Mouse (Mus musculus) liver, embryonic 12.5 days (tissue): ENCODE data around the gene Tspan2. TPM values are rescaled to one million over a fixed set of nuclear protein-coding genes. Genes with fewer than 3 reads are reported as not detected.

ENCODE experiments used
- ATAC-seq: fragments of 200-750 bp; cut with Nextera tagmentation; 2 replicates; pipeline ENCODE4 v1.8.0; 2017; ENCODE audit warnings: moderate number of reproducible peaks, mild to moderate bottlenecking, moderate library complexity
- H3K27ac ChIP-seq: fragments of 300-500 bp; sonication (generic); 2 replicates; pipeline ENCODE4 v1.5.1; 2016; ENCODE audit warnings: mild to moderate bottlenecking
- H3K27me3 ChIP-seq: fragments of 300-500 bp; sonication (generic); replicated peaks from 2 replicates; pipeline ENCODE4 v1.6.1; 2016; ENCODE audit warnings: mild to moderate bottlenecking, moderate library complexity
- H3K36me3 ChIP-seq: fragments of 300-500 bp; sonication (generic); 2 replicates; pipeline ENCODE4 v1.6.1; 2016; ENCODE audit warnings: mild to moderate bottlenecking, moderate library complexity
- H3K4me1 ChIP-seq: fragments of 300-500 bp; sonication (generic); 2 replicates; pipeline ENCODE4 v1.6.1; 2016
- H3K4me2 ChIP-seq: fragments of 300-500 bp; sonication (generic); 2 replicates; pipeline ENCODE4 v1.6.1; 2016; ENCODE audit warnings: mild to moderate bottlenecking, moderate library complexity
- H3K4me3 ChIP-seq: fragments of 300-500 bp; sonication (generic); 2 replicates; pipeline ENCODE4 v1.5.1; 2016; ENCODE audit warnings: mild to moderate bottlenecking, moderate library complexity
- H3K9ac ChIP-seq: fragments of 300-500 bp; sonication (generic); 2 replicates; pipeline ENCODE4 v1.6.1; 2016; ENCODE audit warnings: mild to moderate bottlenecking, moderate library complexity
- H3K9me3 ChIP-seq: fragments of 300-500 bp; sonication (generic); replicated peaks from 2 replicates; pipeline ENCODE4 v1.6.1; 2016; ENCODE audit warnings: mild to moderate bottlenecking, moderate library complexity
- WGBS: fragments of 180-500 bp; shearing (Covaris S2); methylation state at CpG from one replicate; pipeline ENCODE4 v1.1.7; 2016; ENCODE audit not compliant: insufficient replicate concordance; 5-methylcytosine and 5-hydroxymethylcytosine counted together
- polyA plus RNA-seq: library from polyadenylated mRNA; unstranded; fragments of >200 nt; fragmentation: Nextera tagmentation; extraction: Ambion mirVana; gene quantifications from 2 replicates; pipeline ENCODE4 v1.2.1, GENCODE M21; 2016

Tspan2 gene
- polyA plus RNA-seq, 1 experiment from 2014 or later = 3.4 TPM

DNA sequence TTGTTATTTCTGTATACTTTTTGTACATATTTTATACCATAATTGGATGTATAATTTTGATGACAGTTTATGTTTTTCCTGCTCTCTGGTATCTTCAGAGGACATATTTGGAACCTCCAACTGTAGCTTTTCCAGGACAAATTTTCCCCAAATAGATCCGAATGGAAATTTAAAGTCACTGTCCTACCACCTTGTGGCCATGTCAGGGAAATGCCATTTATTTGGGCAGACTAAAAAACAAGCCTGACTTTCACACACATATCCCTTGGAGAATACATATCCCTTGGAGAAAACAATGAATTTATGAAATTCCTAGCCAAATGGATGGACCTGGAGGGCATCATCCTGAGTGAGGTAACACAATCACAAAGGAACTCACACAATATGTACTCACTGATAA is 108.1 kb downstream of the Tspan2 start:
- ATAC-seq = no peak
- H3K27me3 ChIP-seq = no peaks in the 10 kb centered on the region
- no peak overlapping the region for H3K4me3 ChIP-seq
- H3K9me3 ChIP-seq = no peaks in the 10 kb centered on the region
- H3K36me3 ChIP-seq = no peaks in the 10 kb centered on the region
- no peak overlapping the region for H3K27ac ChIP-seq
- H3K4me1 ChIP-seq = no peaks in the 10 kb centered on the region
- no peak overlapping the region for H3K4me2 ChIP-seq
- WGBS = 37% methylated on average over 1 of the region's 1 CpGs
- no peak overlapping the region for H3K9ac ChIP-seq

GRCm38 (mm10) chr3:102848661-102849060 is 114.3 kb downstream of the Tspan2 start:
- H3K4me1 ChIP-seq = no peaks in the 10 kb centered on the region
- no peaks in the 10 kb centered on the region for H3K27me3 ChIP-seq
- no peak overlapping the region for H3K27ac ChIP-seq
- no peak for ATAC-seq
- no peaks in the 10 kb centered on the region for H3K36me3 ChIP-seq
- H3K9ac ChIP-seq = no peak overlapping the region
- H3K4me3 ChIP-seq = no peak overlapping the region
- no peaks in the 10 kb centered on the region for H3K9me3 ChIP-seq
- H3K4me2 ChIP-seq = no peak overlapping the region

Other genes with a start within 250 kb of the Tspan2 start
- not detected in 2 replicates for gene Tshb, start 48.2 kb downstream of the Tspan2 start, polyA plus RNA-seq
- gene Sycp1, start 201.6 kb downstream of the Tspan2 start, polyA plus RNA-seq = 0.07 and 0.14 TPM in 2 replicates
- 10.3 and 10.4 TPM in 2 replicates for gene Nr1h5, start 229.6 kb downstream of the Tspan2 start, polyA plus RNA-seq